Mouse (Mus musculus): ENCODE measurements around the gene Ceacam9.

DNA sequence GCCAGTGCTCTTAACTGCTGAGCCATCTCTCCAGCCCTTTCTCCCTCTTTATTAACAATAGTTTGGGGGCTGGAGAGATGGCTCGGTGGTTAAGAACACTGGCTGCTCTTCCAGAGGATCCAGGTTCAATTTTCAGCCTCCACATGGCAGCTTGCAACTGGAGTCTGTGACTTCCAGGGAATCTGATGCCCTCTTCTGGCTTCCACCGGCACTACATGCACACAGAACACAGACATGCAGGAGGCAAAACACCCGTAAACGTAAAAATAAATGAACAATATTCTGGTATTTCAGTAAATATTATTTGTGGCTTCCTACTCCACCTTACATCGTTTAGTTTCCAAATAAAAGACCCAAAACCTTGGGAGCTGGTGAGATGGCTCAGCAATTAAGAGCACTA lies 11.1 kb upstream of the Ceacam9 start:
- TF ChIP-seq CTCF (IDR thresholded peaks at IDR 0.05; ENCODE audit: control insufficient read depth, insufficient read depth, insufficient replicate concordance, low read depth, low read length) (peak; percentile 26; the same call in 1 of the 2 replicates), POLR2A (IDR thresholded peaks at IDR 0.05; ENCODE audit: control insufficient read depth, low read depth, low read length) (no peak)

All from testis, adult 2 months (tissue).